Mouse (Mus musculus) testis, postnatal 14 days (tissue): ENCODE measurements at regions not wholly inside any gene's neighbourhood (a gene's known extent, or its start where the extent isn't known, plus 50 kb on each side); places are given as distances from the start of the nearest gene placed in this dataset.
A peak's percentile ranks its signal among the peaks of the same experiment; 100 is the strongest.

Experiments used
- DNase-seq: peaks from one replicate; pipeline ENCODE4 v3.0.0; 2021; ENCODE audit warnings: low spot score

- no peak for DNase-seq
Observed at GRCm38 (mm10) chr14:98833230-98833999, 160.7 kb downstream of the Rpl36a-ps1 start.

GRCm38 (mm10) chr14:98832401-98832800 lies 161.7 kb downstream of the Rpl36a-ps1 start:
- no peak for DNase-seq

GRCm38 (mm10) chr14:98829958-98830633 lies 164.0 kb downstream of the Rpl36a-ps1 start:
- no peak for DNase-seq

GRCm38 (mm10) chr14:98827490-98827889 lies 166.6 kb downstream of the Rpl36a-ps1 start:
- DNase-seq, result no peak

- DNase-seq, result no peak
Observed at GRCm38 (mm10) chr14:98813657-98814056, 180.5 kb downstream of the Rpl36a-ps1 start.

GRCm38 (mm10) chr14:98810259-98811042 lies 183.7 kb downstream of the Rpl36a-ps1 start:
- DNase-seq, result no peak

- DNase-seq, result no peak
Observed at GRCm38 (mm10) chr14:98808117-98808516, 186.0 kb downstream of the Rpl36a-ps1 start.

- DNase-seq, result no peak
Observed at GRCm38 (mm10) chr14:98805066-98805465, 189.1 kb downstream of the Rpl36a-ps1 start.

- DNase-seq, result no peak
Observed at GRCm38 (mm10) chr14:98801293-98801692, 192.8 kb downstream of the Rpl36a-ps1 start.

GRCm38 (mm10) chr14:98791970-98792369 lies 202.1 kb downstream of the Rpl36a-ps1 start:
- DNase-seq, result no peak

- no peak for DNase-seq
Observed at GRCm38 (mm10) chr14:98791232-98791906, 202.7 kb downstream of the Rpl36a-ps1 start.

GRCm38 (mm10) chr14:98789794-98790193 lies 204.3 kb downstream of the Rpl36a-ps1 start:
- DNase-seq, result no peak

GRCm38 (mm10) chr14:98781711-98782110 lies 212.4 kb downstream of the Rpl36a-ps1 start:
- no peak for DNase-seq

- DNase-seq, result no peak
Observed at GRCm38 (mm10) chr14:98772080-98772479, 222.0 kb downstream of the Rpl36a-ps1 start.

GRCm38 (mm10) chr14:98768845-98769244 lies 225.3 kb downstream of the Rpl36a-ps1 start:
- DNase-seq, result no peak

- DNase-seq, result no peak
Observed at GRCm38 (mm10) chr14:98767481-98767880, 226.6 kb downstream of the Rpl36a-ps1 start.

- no peak for DNase-seq
Observed at GRCm38 (mm10) chr14:98765358-98765757, 228.8 kb downstream of the Rpl36a-ps1 start.

- peak; percentile 9 for DNase-seq
Observed at GRCm38 (mm10) chr14:98750766-98751165, 243.4 kb downstream of the Rpl36a-ps1 start.

GRCm38 (mm10) chr14:98749086-98750027 lies 244.8 kb downstream of the Rpl36a-ps1 start:
- no peak for DNase-seq

GRCm38 (mm10) chr14:98747159-98747775 lies 246.9 kb downstream of the Rpl36a-ps1 start:
- no peak for DNase-seq
